Mouse (Mus musculus) skeletal muscle tissue, adult 2 months (tissue): ENCODE measurements around the gene Trdn.

ENCODE experiments used
- DNase-seq: peaks from one replicate; pipeline ENCODE4 v3.0.0-alpha.2; 2012; ENCODE audit warnings: low read depth, low spot score

Gene Trdn

DNA sequence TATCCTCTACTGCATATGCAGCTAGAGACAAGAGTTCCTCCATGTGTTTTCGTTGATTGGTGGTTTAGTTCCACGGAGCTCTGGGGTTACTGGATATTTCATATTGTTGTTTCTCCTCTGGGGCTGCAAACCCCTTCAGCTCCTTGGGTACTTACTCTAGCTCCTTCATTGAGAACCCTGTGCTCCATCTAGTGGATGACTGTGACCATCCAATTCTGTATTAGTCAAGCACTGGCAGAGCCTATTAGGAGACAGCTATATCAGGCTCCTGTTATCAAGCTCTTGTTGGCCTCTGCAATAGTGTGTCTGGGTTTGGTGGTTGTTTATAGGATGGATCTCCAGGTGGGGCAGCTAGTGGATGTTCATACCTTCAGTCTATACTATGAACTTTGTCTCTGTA is 290.2 kb downstream of the Trdn start:
- DNase-seq: no peak

DNA sequence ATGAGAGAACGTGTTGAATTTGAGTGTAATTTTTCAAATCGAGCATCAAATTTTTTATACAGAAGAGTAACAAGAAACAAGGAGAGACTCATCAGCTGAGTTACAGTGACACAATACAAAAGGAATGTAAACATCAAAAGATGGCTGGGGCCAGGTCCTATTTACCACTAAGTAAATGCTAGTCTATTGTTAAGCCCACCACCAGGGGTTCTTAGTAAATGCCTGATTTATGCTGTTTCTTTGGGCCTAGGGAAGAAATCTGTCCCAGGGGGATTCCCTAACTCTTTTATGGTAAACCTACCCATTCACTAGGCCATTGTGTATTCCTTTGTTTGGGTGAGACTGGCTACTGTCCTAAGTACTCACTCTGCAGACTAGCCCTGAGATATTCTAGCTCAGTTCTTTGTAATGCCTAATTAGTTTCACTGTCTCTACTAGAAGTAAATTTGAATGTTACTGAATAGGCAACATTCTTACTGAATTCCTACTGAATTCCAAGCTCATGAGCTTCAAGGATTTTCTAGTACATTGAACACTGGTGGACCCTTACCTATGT is 295.2 kb downstream of the Trdn start:
- no peak for DNase-seq
